Mouse (Mus musculus): ENCODE measurements around the gene Zbtb46. TPM values are rescaled to one million over a fixed set of nuclear protein-coding genes. Genes with fewer than 3 reads are reported as not detected.
A peak's percentile ranks its signal among the peaks of the same experiment; 100 is the strongest.

Zbtb46 gene
- polyA plus RNA-seq, 1 experiment from 2014 or later, result 15.5 TPM

DNA sequence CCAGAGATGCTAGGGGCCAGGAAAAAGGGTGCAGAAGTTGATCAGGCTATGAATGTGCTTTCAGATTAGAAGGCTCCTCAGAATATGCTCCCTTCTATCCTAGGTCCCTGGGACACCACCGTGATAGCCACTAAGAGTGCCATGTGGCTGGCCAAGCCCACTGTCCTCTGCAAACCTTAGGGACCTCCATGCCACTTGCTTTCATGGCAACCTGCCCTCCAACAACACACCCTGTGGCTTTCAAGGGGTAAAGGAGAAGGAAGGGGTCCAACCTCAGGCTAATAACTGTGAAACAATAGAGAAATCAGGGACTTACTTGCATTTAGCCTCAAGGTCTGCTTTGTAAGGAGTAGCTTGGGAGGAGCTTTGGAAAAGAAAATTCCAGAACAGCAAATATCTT is 3.4 kb upstream of the Zbtb46 start:
- Histone ChIP-seq H3K27ac (peak overlapping the region; percentile 43; the same call in 1 of the 2 replicates), H3K27me3 (replicated peaks) (peaks cover 15% of the 10 kb centered on the region; the same call in 1 of the 2 replicates), H3K36me3 (no peaks in the 10 kb centered on the region), H3K4me3 (no peak overlapping the region), H3K9ac (no peak overlapping the region), H3K4me1 (peaks cover 51% of the 10 kb centered on the region), H3K4me2 (peak overlapping the region; percentile 42), H3K9me3 (replicated peaks) (no peaks in the 10 kb centered on the region)
- ATAC-seq, result no peak
- WGBS (ENCODE audit: insufficient replicate concordance), result 70% methylated on average over 1 of the region's 1 CpGs

DNA sequence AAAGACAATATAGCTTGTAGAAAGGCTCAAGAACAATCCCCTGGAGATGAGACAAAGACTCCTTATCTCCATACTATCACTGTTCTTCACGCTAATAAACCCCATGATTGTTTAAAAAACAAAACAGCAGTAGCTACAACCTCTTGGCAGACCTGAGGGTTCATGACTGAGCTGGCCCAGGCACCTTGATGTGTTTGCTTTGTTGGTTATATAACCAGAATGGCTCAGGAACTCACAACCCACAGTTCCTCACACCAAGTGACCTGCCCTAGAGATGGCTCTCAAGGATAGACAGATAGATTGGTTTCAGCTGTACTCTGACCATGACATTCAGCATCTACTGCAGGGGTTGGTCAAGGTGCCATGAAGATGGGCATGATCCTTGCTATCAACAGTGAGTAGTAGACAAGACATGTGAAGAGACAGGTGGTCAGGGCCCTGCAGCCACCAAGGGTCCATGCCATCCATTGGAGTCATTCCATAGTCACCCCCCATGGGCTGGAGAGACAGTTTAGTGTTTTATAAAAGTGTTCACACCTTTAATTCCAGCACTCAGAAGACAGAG is 2.4 kb upstream of the Zbtb46 start:
- Histone ChIP-seq H3K9me3 (replicated peaks) (no peaks in the 10 kb centered on the region), H3K27me3 (replicated peaks) (peaks cover 19% of the 10 kb centered on the region; the same call in 1 of the 2 replicates), H3K9ac (0 out of 2 replicates have a peak overlapping the region, but pooled peaks have one; percentile 85), H3K27ac (peak overlapping the region; percentile 97; the same call in 1 of the 2 replicates), H3K4me2 (no peak overlapping the region), H3K4me3 (no peak overlapping the region), H3K36me3 (no peaks in the 10 kb centered on the region), H3K4me1 (peaks cover 60% of the 10 kb centered on the region)
- no peak for ATAC-seq
- WGBS (ENCODE audit: insufficient replicate concordance), result 58% methylated on average over 1 of the region's 1 CpGs

DNA sequence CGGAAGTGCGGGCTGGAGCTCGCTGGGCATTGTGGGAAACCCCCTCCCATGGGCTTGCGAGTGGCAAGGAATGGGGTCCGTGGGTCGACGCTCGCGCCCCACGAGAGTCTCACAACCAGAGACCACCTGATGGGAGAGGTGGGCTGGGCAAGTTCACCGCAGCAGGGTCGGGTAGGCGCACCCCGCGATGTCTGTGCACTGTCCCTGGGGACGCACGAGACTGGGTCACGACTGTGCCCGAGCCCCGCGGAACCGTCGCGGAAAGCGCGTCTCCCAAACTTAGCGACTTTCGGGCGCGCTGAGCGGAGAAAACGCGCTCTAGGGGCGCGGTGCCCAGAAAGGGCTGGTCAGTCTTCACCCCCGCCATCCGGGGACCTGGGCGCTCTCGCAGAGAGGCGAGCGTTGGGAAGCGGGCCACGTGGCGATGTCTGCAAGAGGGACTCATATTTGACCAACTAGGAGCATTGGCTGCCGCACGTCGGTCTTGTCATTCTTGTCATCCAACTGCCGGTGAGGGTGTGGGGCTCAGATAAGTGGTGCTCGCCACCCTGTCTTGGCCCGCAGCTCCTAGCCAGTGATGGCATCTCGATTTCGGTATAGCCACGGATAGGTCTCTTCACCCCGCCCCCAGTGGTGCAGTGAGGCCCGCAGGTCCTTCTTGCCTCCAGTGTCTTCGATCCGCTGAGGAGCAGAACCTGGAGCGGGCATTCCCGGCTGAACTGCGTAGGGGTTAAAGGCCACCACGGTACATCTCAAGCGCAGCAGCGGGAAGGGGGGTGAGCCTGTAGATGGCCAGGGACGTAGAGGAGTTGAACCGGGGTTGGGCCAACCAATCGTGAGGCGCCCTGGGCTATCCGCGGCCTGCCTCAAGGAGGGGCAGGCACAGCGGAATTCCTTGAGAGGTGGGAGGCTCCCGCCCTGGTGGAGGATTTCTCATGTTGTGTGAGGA is 721 bp upstream of the Zbtb46 start:
- H3K4me1 ChIP-seq, result peaks cover 72% of the 10 kb centered on the region
- H3K9ac ChIP-seq, result peak overlapping the region; percentile 85
- H3K9me3 ChIP-seq (replicated peaks), result no peaks in the 10 kb centered on the region
- H3K4me3 ChIP-seq, result peak overlapping the region; percentile 99
- H3K4me2 ChIP-seq, result peak overlapping the region; percentile 100
- H3K27ac ChIP-seq, result peak overlapping the region; percentile 97
- H3K36me3 ChIP-seq, result no peaks in the 10 kb centered on the region
- peaks cover 19% of the 10 kb centered on the region; the same call in 1 of the 2 replicates for H3K27me3 ChIP-seq (replicated peaks)
- ATAC-seq, result peak; percentile 87
- under 1% methylated on average over 71 of the region's 71 CpGs for WGBS (ENCODE audit: insufficient replicate concordance)

DNA sequence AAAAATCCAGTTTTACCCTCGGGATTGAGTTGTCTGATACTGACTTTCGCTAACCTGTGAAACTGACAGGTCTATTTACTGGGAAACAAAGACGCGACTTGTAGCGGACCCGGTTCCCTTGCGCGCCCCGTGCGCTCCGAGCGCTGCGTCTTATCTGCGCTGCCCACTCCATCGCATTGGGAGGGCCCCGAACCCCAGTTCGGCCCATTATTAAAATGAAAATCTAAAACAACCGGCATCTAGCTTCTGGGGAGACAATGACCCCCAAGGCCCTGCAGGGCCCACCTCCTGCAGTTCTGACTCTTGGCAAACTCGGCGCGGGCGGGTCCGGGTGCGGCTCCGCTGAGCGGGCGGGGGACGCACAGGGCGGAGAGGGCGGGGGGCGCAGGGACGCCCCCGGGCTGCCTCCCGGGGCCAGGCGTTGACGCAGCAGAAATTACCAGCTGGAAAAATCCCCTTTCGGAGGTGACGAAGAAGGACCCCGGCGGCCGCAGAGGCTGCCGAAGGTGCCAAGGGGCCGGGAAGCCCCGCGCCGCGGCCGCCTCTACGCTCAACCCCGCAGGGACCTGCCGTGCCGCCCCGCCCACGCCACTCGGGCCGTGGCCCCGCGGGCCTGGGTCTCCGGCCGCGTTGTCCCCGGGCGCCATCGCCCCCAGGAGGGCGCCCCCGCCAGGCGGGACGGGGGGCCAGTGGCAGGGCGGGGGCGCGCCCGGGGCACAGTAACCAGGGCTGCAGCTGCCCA is 644 bp downstream of the Zbtb46 start:
- no peak for ATAC-seq
- peak overlapping the region; percentile 100 for H3K4me2 ChIP-seq
- WGBS (ENCODE audit: insufficient replicate concordance), result under 1% methylated on average over 71 of the region's 72 CpGs
- H3K36me3 ChIP-seq, result peaks cover 4% of the 10 kb centered on the region; the same call in 1 of the 2 replicates
- H3K27me3 ChIP-seq (replicated peaks), result peaks cover 7% of the 10 kb centered on the region; the same call in 1 of the 2 replicates
- H3K9ac ChIP-seq, result peak overlapping the region; percentile 97
- H3K9me3 ChIP-seq (replicated peaks), result no peaks in the 10 kb centered on the region
- peak overlapping the region; percentile 91 for H3K27ac ChIP-seq
- H3K4me3 ChIP-seq, result peak overlapping the region; percentile 99
- H3K4me1 ChIP-seq, result peaks cover 71% of the 10 kb centered on the region

DNA sequence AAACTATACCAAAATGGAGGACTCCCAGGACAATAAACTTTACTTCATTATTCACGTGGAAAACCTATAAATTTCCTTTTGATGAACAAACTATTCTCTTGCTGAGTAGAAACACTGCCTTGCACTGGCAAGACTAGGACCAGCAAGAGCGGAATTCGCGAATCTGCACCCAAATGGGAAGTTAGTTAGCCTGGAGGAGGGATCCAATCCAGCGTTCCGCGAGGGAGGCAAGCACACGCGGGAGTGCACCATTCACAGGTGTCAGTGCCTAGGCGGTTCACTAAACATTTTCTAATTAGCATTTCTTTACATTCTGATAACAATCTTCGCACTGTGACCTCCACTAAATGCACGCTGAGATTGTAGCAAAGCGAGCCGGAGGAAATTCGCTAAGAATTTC is 1.4 kb downstream of the Zbtb46 start:
- Histone ChIP-seq H3K27me3 (replicated peaks) (0 out of 2 replicates have a peak, but pooled peaks cover 4% of the 10 kb centered on the region), H3K4me2 (peak overlapping the region; percentile 100), H3K9me3 (replicated peaks) (no peaks in the 10 kb centered on the region), H3K4me1 (peaks cover 64% of the 10 kb centered on the region), H3K36me3 (peaks cover 9% of the 10 kb centered on the region; the same call in 1 of the 2 replicates), H3K4me3 (peak overlapping the region; percentile 99), H3K27ac (no peak overlapping the region), H3K9ac (peak overlapping the region; percentile 97)
- WGBS (ENCODE audit: insufficient replicate concordance), result 8% methylated on average over 15 of the region's 15 CpGs
- no peak for ATAC-seq

DNA sequence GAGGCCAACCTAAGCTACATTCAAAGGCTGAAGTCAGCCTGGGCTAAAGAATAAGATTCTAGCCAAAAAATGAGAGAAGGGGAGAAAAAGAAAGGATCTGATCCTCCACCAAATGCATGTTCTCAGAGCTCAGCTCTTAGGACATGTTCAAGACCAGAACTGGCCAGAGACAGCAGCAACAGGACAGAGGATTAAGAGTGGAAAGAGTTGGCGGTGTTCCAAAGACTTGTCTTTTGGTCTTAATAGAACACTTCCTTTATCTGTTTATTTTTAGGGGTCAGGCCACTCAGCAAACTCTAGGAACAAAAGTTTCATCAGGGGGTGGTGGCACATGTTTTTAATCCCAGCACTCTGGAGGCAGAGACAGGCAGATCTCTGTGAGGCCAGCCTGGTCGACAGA is 3.3 kb downstream of the Zbtb46 start:
- H3K4me3 ChIP-seq, result no peak overlapping the region
- no peak for ATAC-seq
- no peak overlapping the region for H3K4me2 ChIP-seq
- no peaks in the 10 kb centered on the region for H3K9me3 ChIP-seq (replicated peaks)
- H3K36me3 ChIP-seq, result peaks cover 9% of the 10 kb centered on the region; the same call in 1 of the 2 replicates
- 76% methylated on average over 2 of the region's 2 CpGs for WGBS (ENCODE audit: insufficient replicate concordance)
- peaks cover 44% of the 10 kb centered on the region for H3K4me1 ChIP-seq
- H3K27ac ChIP-seq, result no peak overlapping the region
- H3K27me3 ChIP-seq (replicated peaks), result 0 out of 2 replicates have a peak, but pooled peaks cover 4% of the 10 kb centered on the region
- no peak overlapping the region for H3K9ac ChIP-seq

DNA sequence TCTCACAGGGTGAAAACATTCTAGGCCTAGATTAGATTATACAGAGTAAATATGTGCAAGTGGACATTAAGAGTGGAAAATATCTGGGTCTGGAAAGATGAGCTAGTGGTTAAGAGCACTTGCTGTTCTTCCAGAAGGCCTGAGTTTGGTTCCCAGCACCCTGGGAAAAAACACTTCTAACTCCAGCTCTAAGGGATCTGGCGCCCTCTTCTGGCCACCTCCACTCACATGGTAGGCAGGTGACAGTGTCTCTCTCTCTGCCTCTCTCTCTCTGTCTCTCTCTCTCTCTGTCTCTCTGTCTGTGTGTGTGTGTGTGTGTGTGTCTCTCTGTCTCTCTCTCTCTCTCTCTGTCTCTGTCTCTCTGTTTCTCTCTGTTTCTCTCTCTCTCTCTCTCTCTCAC is 6.0 kb downstream of the Zbtb46 start:
- Histone ChIP-seq H3K27ac (no peak overlapping the region), H3K36me3 (peaks cover 9% of the 10 kb centered on the region; the same call in 1 of the 2 replicates), H3K9ac (no peak overlapping the region), H3K9me3 (replicated peaks) (no peaks in the 10 kb centered on the region), H3K4me2 (no peak overlapping the region), H3K27me3 (replicated peaks) (0 out of 2 replicates have a peak, but pooled peaks cover 4% of the 10 kb centered on the region), H3K4me1 (peaks cover 27% of the 10 kb centered on the region), H3K4me3 (no peak overlapping the region)
- 67% methylated on average over 1 of the region's 1 CpGs for WGBS (ENCODE audit: insufficient replicate concordance)
- no peak for ATAC-seq

DNA sequence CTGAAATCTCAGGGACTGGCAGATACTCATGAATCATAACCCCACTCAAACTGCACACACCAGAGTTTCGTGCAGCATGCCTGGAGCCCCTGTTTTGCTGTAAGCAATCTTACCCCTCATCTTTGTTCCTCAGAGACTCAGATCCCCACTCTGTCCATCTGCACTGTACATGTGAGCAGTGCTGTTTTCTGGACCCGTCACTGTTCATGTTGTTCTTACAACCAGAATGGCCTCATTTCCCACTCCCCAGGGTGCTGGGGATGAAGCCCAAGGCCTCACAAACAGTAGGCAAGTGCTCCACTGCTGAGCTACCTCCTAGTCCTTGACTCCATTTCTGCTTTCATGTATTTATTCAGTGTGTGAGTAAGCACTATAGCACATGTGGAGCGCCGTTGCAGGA is 7.0 kb downstream of the Zbtb46 start:
- H3K4me3 ChIP-seq, result no peak overlapping the region
- no peak for ATAC-seq
- 83% methylated on average over 4 of the region's 4 CpGs for WGBS (ENCODE audit: insufficient replicate concordance)
- no peak overlapping the region for H3K4me2 ChIP-seq
- peaks cover 9% of the 10 kb centered on the region; the same call in 1 of the 2 replicates for H3K36me3 ChIP-seq
- H3K27me3 ChIP-seq (replicated peaks), result 0 out of 2 replicates have a peak, but pooled peaks cover 4% of the 10 kb centered on the region
- no peaks in the 10 kb centered on the region for H3K9me3 ChIP-seq (replicated peaks)
- no peak overlapping the region for H3K27ac ChIP-seq
- H3K9ac ChIP-seq, result no peak overlapping the region
- H3K4me1 ChIP-seq, result peaks cover 20% of the 10 kb centered on the region

DNA sequence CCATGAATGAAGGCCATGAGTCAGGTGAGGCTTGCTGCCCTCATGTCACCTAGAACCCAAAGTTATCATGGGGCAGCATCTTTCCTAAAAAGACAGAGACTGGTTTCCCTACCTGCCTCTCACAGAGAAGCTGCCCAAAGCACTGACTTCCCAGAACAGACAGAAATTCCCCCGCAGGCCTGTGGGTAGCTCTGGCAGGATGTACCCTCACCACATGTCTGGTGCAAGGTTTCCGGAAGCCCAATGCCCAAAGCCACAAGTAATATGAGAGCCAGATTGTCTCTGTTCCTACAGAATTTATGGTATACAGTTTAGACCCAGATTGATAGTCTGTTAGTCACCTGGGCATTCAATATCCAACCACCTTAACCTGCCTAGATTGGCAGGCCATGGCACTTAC is 16.2 kb downstream of the Zbtb46 start:
- Histone ChIP-seq H3K4me1 (peaks cover 17% of the 10 kb centered on the region; the same call in 1 of the 2 replicates), H3K4me2 (no peak overlapping the region), H3K9me3 (replicated peaks) (no peaks in the 10 kb centered on the region), H3K4me3 (no peak overlapping the region), H3K36me3 (no peaks in the 10 kb centered on the region), H3K27me3 (replicated peaks) (no peaks in the 10 kb centered on the region), H3K9ac (no peak overlapping the region), H3K27ac (no peak overlapping the region)
- no peak for ATAC-seq
- 45% methylated on average over 2 of the region's 2 CpGs for WGBS (ENCODE audit: insufficient replicate concordance)

DNA sequence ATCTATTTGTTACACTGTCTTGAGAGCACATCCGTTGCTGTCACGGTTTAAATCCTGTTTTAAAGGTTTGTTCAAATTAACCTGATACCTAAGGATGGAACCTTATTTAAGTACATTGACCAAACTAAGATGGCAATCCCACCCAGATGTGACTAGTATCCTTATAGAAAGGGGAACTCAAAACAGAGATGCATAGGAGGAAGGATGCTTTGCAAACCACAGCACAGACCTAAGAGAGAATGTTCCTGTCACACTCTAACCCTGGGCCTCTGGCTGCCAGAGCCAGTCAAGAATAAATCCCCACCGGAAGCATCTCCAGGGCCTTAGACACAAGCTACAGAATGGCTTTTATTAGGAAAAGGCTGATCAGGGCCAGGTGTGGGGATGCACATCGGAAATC is 21.1 kb downstream of the Zbtb46 start:
- Histone ChIP-seq H3K4me1 (peaks cover 23% of the 10 kb centered on the region), H3K4me3 (no peak overlapping the region), H3K4me2 (no peak overlapping the region), H3K9me3 (replicated peaks) (no peaks in the 10 kb centered on the region), H3K36me3 (no peaks in the 10 kb centered on the region), H3K9ac (no peak overlapping the region), H3K27ac (no peak overlapping the region), H3K27me3 (replicated peaks) (no peaks in the 10 kb centered on the region)
- 69% methylated on average over 4 of the region's 4 CpGs for WGBS (ENCODE audit: insufficient replicate concordance)
- ATAC-seq, result no peak

DNA sequence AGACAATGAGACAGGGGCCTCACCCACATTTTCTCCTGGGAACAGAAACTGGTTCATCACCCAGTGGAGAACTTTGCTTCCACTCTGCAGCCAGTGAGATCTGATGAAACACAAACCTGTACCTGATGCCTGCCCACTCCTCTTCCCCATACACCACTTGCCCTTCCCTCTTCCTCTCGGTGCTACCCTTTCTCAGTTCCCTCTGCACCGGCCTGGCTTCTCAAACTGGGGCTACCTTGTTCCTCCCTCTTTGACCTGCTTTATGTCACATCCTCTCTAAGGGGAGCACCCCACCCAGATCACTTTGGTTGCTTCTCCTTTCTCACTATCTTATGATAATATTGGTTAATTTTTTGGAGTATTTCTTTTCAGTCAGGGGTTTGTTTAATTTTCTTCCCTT is 23.0 kb downstream of the Zbtb46 start:
- peaks cover 3% of the 10 kb centered on the region; the same call in 1 of the 2 replicates for H3K36me3 ChIP-seq
- H3K4me2 ChIP-seq, result no peak overlapping the region
- no peaks in the 10 kb centered on the region for H3K9me3 ChIP-seq (replicated peaks)
- peaks cover 23% of the 10 kb centered on the region for H3K4me1 ChIP-seq
- no peaks in the 10 kb centered on the region for H3K27me3 ChIP-seq (replicated peaks)
- 37% methylated on average over 2 of the region's 2 CpGs for WGBS (ENCODE audit: insufficient replicate concordance)
- H3K27ac ChIP-seq, result no peak overlapping the region
- no peak overlapping the region for H3K4me3 ChIP-seq
- H3K9ac ChIP-seq, result no peak overlapping the region
- no peak for ATAC-seq
